Mouse (Mus musculus) CH12.LX (cell line): Measurements from ENCODE around the gene Gm17349.

Source experiments
- BHLHE40 ChIP-seq: IDR thresholded peaks from 2 replicates; pipeline ENCODE4 v1.6.1; 2011; ENCODE audit warnings: mild to moderate bottlenecking, low read depth, low read length, improper control_type of control experiment
- CTCF ChIP-seq, 2 experiments: IDR thresholded peaks in 1 of 2; conservative IDR thresholded peaks in 1 of 2; 2 replicates each; pipeline ENCODE4 v1.5.1; 2011 to 2012; ENCODE audit warnings: low read depth in 2 of 2, low read length in 2 of 2, improper control_type of control experiment in 1 of 2, inconsistent platforms in 1 of 2, mild to moderate bottlenecking in 1 of 2, moderate library complexity in 1 of 2
- E2F4 ChIP-seq: IDR thresholded peaks from 2 replicates; pipeline ENCODE4 v1.6.1; 2011; ENCODE audit warnings: low read depth, low read length, improper control_type of control experiment; ENCODE audit not compliant: insufficient replicate concordance
- EP300 ChIP-seq: IDR thresholded peaks from 2 replicates; pipeline ENCODE4 v1.6.1; 2011; ENCODE audit warnings: low read length, improper control_type of control experiment
- MYC ChIP-seq: IDR thresholded peaks from 2 replicates; pipeline ENCODE4 v1.6.1; 2011; ENCODE audit warnings: low read depth, mild to moderate bottlenecking, improper control_type of control experiment, low read length
- NELFE ChIP-seq: IDR thresholded peaks from 2 replicates; pipeline ENCODE4 v1.6.1; 2011; ENCODE audit warnings: low read depth, low read length, improper control_type of control experiment
- NRF1 ChIP-seq: IDR thresholded peaks from 2 replicates; pipeline ENCODE4 v1.6.1; 2014; ENCODE audit warnings: low read depth, mild to moderate bottlenecking, inconsistent platforms, low read length, improper control_type of control experiment, moderate library complexity
- POLR2A ChIP-seq: IDR thresholded peaks from 2 replicates; pipeline ENCODE4 v1.6.1; 2011; ENCODE audit warnings: low read depth, mild to moderate bottlenecking, improper control_type of control experiment, low read length
- TCF12 ChIP-seq: IDR thresholded peaks from 2 replicates; pipeline ENCODE4 v1.6.1; 2014; ENCODE audit warnings: low read depth, mild to moderate bottlenecking, inconsistent platforms, low read length, improper control_type of control experiment
- USF1 ChIP-seq: IDR thresholded peaks from 2 replicates; pipeline ENCODE4 v1.6.1; 2014; ENCODE audit warnings: low read depth, mild to moderate bottlenecking, inconsistent platforms, low read length, improper control_type of control experiment
- ZC3H11A ChIP-seq: IDR thresholded peaks from 2 replicates; pipeline ENCODE4 v1.6.1; 2012; ENCODE audit warnings: low read depth, mild to moderate bottlenecking, inconsistent platforms, low read length, improper control_type of control experiment

- TF ChIP-seq CTCF (conservative IDR thresholded peaks at IDR 0.05 in 1 of 2, IDR thresholded peaks at IDR 0.05 in 1 of 2; ENCODE audit: low read depth in 2 of 2, low read length in 2 of 2) = no peak
- TF ChIP-seq E2F4 = no peak
- no peak for TF ChIP-seq EP300
- no peak for TF ChIP-seq NELFE
- no peak for TF ChIP-seq USF1
- no peak for TF ChIP-seq TCF12
- no peak for TF ChIP-seq POLR2A
- TF ChIP-seq ZC3H11A = no peak
- TF ChIP-seq NRF1 = no peak
- TF ChIP-seq MYC = no peak
- TF ChIP-seq BHLHE40 = no peak
These were observed 35.9 kb downstream of the Gm17349 start for GRCm38 (mm10) chr15:99669392-99669791.
